Mouse (Mus musculus): ENCODE results near the gene Sumo3. TPM values are rescaled to one million over a fixed set of nuclear protein-coding genes. Genes with fewer than 3 reads are reported as not detected.

The Sumo3 gene
- polyA plus RNA-seq, 1 experiment from 2014 or later = 345 TPM

DNA sequence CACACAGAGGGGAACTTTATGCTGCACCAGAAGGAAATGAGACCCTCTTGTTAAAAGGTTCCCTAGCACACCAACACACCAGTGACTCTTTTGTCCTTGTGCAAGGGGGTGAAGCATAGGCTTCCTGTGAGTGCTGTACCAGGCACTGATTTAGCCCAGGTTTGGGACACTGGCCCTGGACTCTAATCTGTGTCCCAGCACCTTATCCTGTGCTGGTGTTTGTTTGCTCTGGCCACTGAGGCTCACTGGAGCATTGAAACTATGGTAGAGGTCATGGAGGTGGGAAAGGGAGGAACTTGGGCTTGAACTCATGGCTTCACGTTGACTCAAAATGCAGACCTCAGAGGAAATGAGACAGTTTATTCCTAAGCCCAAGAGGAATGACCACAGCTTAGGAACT lies 32.7 kb upstream of the Sumo3 start:
- no peak for ATAC-seq (ENCODE audit: insufficient number of reproducible peaks, insufficient read depth, low FRiP score, low TSS enrichment, low read depth)
- no peak overlapping the region for H3K27ac ChIP-seq
- H3K9me3 ChIP-seq = no peaks in the 10 kb centered on the region
- 0 out of 2 replicates have a peak, but pooled peaks cover 4% of the 10 kb centered on the region for H3K27me3 ChIP-seq
- 89% methylated on average over 1 of the region's 1 CpGs for WGBS
- H3K4me1 ChIP-seq (replicated peaks) = peaks cover 14% of the 10 kb centered on the region; the same call in 1 of the 2 replicates
- no peak overlapping the region for H3K4me3 ChIP-seq (replicated peaks)
- H3K36me3 ChIP-seq = no peaks in the 10 kb centered on the region
- no peak overlapping the region for H3K4me2 ChIP-seq
- H3K9ac ChIP-seq (replicated peaks) = no peak overlapping the region

DNA sequence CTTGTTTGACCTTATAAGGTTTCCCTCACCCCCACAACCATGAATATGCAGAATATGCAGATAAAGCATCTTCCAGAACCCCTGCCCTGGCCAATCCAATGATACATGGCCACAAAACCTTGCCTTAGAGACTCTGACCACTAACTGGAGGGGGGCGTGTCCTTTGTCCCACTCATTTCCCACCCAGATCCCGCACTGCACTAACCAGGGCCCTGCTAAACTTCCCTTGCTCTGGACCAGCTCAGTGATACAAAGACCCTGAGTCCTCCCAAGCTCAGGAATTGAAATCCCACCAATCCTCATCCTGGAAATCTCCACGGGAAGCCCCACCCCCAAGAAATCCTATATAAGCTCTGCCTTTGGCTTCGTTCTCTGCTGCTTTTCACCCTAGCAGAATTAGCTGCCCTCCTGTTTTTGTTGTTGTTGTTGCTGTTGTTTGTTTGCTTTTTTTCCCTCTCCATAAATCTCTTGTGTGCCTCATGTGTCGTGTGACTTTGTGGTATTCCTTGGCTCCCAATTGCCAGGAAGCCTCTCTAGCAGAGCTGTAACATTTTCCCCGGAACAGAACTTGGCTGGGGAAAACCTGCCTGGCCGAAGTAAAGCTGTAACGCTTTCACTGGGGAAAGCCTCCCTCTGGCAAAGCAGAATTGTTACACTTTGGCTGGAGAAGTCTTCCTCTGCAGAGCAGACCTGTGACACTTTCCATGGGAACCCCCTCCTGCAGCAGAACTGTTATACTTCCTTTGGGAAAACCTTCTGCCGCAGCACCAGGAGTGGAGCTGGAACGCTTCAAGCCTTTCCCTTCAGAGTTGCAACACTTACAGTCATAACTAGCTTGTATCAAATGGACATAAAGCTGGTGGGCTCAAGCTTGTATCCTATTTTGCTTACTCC lies 25.6 kb upstream of the Sumo3 start:
- Histone ChIP-seq H3K9ac (replicated peaks) (no peak overlapping the region), H3K4me1 (replicated peaks) (peaks cover 27% of the 10 kb centered on the region), H3K36me3 (no peaks in the 10 kb centered on the region; the same call in 1 of the 2 replicates), H3K4me2 (no peak overlapping the region), H3K27ac (0 out of 2 replicates have a peak overlapping the region, but pooled peaks have one; percentile 29), H3K9me3 (no peaks in the 10 kb centered on the region), H3K4me3 (replicated peaks) (no peak overlapping the region), H3K27me3 (no peaks in the 10 kb centered on the region)
- no peak for ATAC-seq (ENCODE audit: insufficient number of reproducible peaks, insufficient read depth, low FRiP score, low TSS enrichment, low read depth)
- WGBS = 55% methylated on average over 10 of the region's 10 CpGs

DNA sequence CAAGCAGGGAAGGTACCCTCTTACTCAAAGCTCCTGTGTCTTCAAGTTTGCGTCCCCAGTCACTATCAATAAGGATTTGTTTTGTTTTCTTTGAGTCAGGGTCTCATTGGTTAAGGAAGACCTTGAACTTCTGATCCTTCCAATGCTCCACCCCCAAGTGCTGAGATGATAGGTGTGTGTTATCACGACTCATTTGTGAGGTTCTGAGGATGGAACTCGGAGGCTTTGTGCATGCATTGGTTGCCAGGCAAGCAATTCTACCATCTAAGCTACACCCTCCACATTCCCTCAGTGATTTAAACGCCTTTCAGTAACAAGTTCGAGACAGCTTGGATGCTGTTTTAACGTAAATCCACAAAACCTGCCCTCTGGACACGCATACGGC lies 24.9 kb upstream of the Sumo3 start:
- Histone ChIP-seq H3K9ac (replicated peaks) (peak overlapping the region; percentile 82), H3K4me1 (replicated peaks) (peaks cover 27% of the 10 kb centered on the region), H3K9me3 (no peaks in the 10 kb centered on the region), H3K4me3 (replicated peaks) (peak overlapping the region; percentile 82), H3K27ac (peak overlapping the region; percentile 92), H3K36me3 (peaks cover 7% of the 10 kb centered on the region; the same call in 1 of the 2 replicates), H3K4me2 (peak overlapping the region; percentile 89), H3K27me3 (no peaks in the 10 kb centered on the region)
- WGBS = 10% methylated on average over 8 of the region's 8 CpGs
- ATAC-seq (ENCODE audit: insufficient number of reproducible peaks, insufficient read depth, low FRiP score, low TSS enrichment, low read depth) = no peak

- peak; percentile 97 for ATAC-seq (ENCODE audit: insufficient number of reproducible peaks, insufficient read depth, low FRiP score, low TSS enrichment, low read depth)
- 1% methylated on average over 64 of the region's 64 CpGs for WGBS
Measured at GRCm38 (mm10) chr10:77581408-77582284, 24.3 kb upstream of the Sumo3 start, which contains the start of gene Pttg1ip. Pttg1ip (plus strand) TSS chr10:77581720.

GRCm38 (mm10) chr10:77582285-77582618 lies 23.6 kb upstream of the Sumo3 start:
- Histone ChIP-seq H3K36me3 (peaks cover 17% of the 10 kb centered on the region), H3K9me3 (no peaks in the 10 kb centered on the region), H3K27me3 (no peaks in the 10 kb centered on the region), H3K4me3 (replicated peaks) (peak overlapping the region; percentile 82), H3K4me2 (peak overlapping the region; percentile 89), H3K4me1 (replicated peaks) (peaks cover 30% of the 10 kb centered on the region), H3K27ac (peak overlapping the region; percentile 92), H3K9ac (replicated peaks) (peak overlapping the region; percentile 82)
- no peak for ATAC-seq (ENCODE audit: insufficient number of reproducible peaks, insufficient read depth, low FRiP score, low TSS enrichment, low read depth)
- WGBS = 8% methylated on average over 8 of the region's 8 CpGs

More at GRCm38 (mm10) chr10:77581408-77582284, 24.3 kb upstream of the Sumo3 start, which contains the start of gene Pttg1ip:
- Histone ChIP-seq H3K4me1 (replicated peaks) (peaks cover 28% of the 10 kb centered on the region), H3K9ac (replicated peaks) (peak within 1 kb of the TSS; percentile 82), H3K4me3 (replicated peaks) (peak within 1 kb of the TSS; percentile 82), H3K36me3 (peaks cover 11% of the 10 kb centered on the region), H3K27ac (peak within 1 kb of the TSS; percentile 92), H3K9me3 (no peaks in the 10 kb centered on the region), H3K27me3 (no peaks in the 10 kb centered on the region), H3K4me2 (peak within 1 kb of the TSS; percentile 89)

- Histone ChIP-seq H3K36me3 (peaks cover 33% of the 10 kb centered on the region), H3K4me3 (replicated peaks) (no peak overlapping the region), H3K9ac (replicated peaks) (no peak overlapping the region), H3K27ac (no peak overlapping the region), H3K4me2 (no peak overlapping the region), H3K4me1 (replicated peaks) (peaks cover 33% of the 10 kb centered on the region), H3K27me3 (no peaks in the 10 kb centered on the region), H3K9me3 (no peaks in the 10 kb centered on the region)
- WGBS = 84% methylated on average over 10 of the region's 10 CpGs
- ATAC-seq (ENCODE audit: insufficient number of reproducible peaks, insufficient read depth, low FRiP score, low TSS enrichment, low read depth) = no peak
Measured at GRCm38 (mm10) chr10:77583795-77584422, 22.0 kb upstream of the Sumo3 start.

DNA sequence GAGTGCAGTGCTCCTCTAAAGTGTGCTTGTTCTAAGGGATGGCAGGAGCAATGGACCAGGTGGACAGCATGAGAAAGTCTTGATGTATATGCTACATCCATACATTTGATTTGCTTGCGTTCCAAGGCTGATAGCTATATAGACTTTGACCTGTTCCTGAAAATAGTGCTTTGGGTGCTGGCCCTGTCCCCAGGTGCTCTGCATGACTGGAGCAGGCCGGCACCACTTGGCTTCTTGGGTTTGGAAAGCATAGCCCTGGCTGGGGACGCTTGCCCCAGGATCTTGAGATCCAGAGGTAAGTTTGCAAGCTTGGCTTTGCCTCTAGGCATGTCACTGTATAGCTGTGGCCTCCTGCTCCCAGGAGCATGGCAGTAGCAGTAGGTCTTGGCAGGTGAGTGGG lies 19.3 kb upstream of the Sumo3 start:
- Histone ChIP-seq H3K27ac (no peak overlapping the region), H3K4me3 (replicated peaks) (no peak overlapping the region), H3K9me3 (no peaks in the 10 kb centered on the region), H3K4me1 (replicated peaks) (peaks cover 35% of the 10 kb centered on the region), H3K36me3 (peaks cover 58% of the 10 kb centered on the region), H3K4me2 (no peak overlapping the region), H3K27me3 (no peaks in the 10 kb centered on the region), H3K9ac (replicated peaks) (no peak overlapping the region)
- no peak for ATAC-seq (ENCODE audit: insufficient number of reproducible peaks, insufficient read depth, low FRiP score, low TSS enrichment, low read depth)
- WGBS = 90% methylated on average over 3 of the region's 3 CpGs

GRCm38 (mm10) chr10:77587091-77587775 lies 18.7 kb upstream of the Sumo3 start:
- WGBS = 93% methylated on average over 6 of the region's 6 CpGs
- ATAC-seq (ENCODE audit: insufficient number of reproducible peaks, insufficient read depth, low FRiP score, low TSS enrichment, low read depth) = no peak

DNA sequence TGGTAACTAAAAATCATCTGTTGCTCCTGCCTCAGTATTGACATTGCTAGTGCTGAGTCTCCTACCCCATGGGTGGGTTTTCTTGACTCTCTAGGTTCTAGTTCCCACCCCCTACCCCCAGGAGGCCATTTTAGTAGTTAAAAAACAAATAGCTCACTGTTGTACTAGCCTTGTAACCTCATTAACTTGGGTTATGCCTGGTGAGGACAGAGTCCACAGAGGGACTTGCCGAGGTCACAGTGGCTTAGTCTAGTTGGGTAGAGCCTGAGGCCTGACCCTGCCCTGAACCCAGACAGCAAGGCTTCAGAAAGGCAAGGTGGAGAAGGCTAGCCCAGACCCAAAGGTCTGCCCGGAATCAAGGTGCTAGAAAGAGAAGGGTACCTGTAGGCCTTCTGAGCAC lies 17.9 kb upstream of the Sumo3 start:
- Histone ChIP-seq H3K9ac (replicated peaks) (no peak overlapping the region), H3K4me1 (replicated peaks) (peaks cover 25% of the 10 kb centered on the region), H3K9me3 (no peaks in the 10 kb centered on the region), H3K27ac (no peak overlapping the region), H3K4me2 (no peak overlapping the region), H3K36me3 (peaks cover 67% of the 10 kb centered on the region), H3K27me3 (no peaks in the 10 kb centered on the region), H3K4me3 (replicated peaks) (no peak overlapping the region)
- 80% methylated on average over 2 of the region's 2 CpGs for WGBS
- ATAC-seq (ENCODE audit: insufficient number of reproducible peaks, insufficient read depth, low FRiP score, low TSS enrichment, low read depth) = no peak

More at GRCm38 (mm10) chr10:77587091-77587775, 18.7 kb upstream of the Sumo3 start:
- Histone ChIP-seq H3K9ac (replicated peaks) (no peak overlapping the region), H3K4me3 (replicated peaks) (no peak overlapping the region), H3K9me3 (no peaks in the 10 kb centered on the region), H3K27me3 (no peaks in the 10 kb centered on the region), H3K27ac (no peak overlapping the region), H3K4me2 (no peak overlapping the region), H3K36me3 (peaks cover 60% of the 10 kb centered on the region), H3K4me1 (replicated peaks) (peaks cover 33% of the 10 kb centered on the region)

- no peaks in the 10 kb centered on the region for H3K27me3 ChIP-seq
- 0 out of 2 replicates have a peak overlapping the region, but pooled peaks have one; percentile 17 for H3K27ac ChIP-seq
- H3K4me2 ChIP-seq = no peak overlapping the region
- H3K9ac ChIP-seq (replicated peaks) = no peak overlapping the region; the same call in 1 of the 2 replicates
- H3K4me1 ChIP-seq (replicated peaks) = peaks cover 18% of the 10 kb centered on the region
- WGBS = 73% methylated on average over 7 of the region's 7 CpGs
- no peak overlapping the region for H3K4me3 ChIP-seq (replicated peaks)
- H3K9me3 ChIP-seq = 0 out of 2 replicates have a peak, but pooled peaks cover 2% of the 10 kb centered on the region
- ATAC-seq (ENCODE audit: insufficient number of reproducible peaks, insufficient read depth, low FRiP score, low TSS enrichment, low read depth) = no peak
- peaks cover 78% of the 10 kb centered on the region for H3K36me3 ChIP-seq
Measured at GRCm38 (mm10) chr10:77589117-77589516, 16.8 kb upstream of the Sumo3 start.
